Mouse (Mus musculus): Measurements from ENCODE around the gene Cd247.

DNA sequence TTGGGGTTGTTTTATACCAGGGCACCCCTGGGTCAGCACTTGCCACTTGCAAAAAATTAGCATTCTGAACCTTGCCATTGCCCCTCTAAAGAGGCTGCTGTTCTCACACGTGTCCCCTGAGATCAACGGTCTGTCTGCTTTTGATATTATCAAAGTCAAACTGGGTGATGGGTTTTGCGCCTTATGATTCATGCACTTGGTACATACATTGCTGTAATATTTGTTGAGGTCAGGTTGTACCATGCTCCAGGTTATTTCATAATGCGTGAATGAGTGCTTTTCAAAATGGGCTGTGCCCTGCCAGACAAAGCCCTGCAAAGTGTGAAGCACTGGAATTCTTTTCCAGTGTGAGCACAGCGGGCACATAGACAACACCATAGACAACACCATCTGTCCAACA is 36.6 kb upstream of the Cd247 start:
- no peak for TF ChIP-seq POLR2A (IDR thresholded peaks at IDR 0.05; ENCODE audit: control insufficient read depth, low read depth, low read length)
- TF ChIP-seq CTCF (IDR thresholded peaks at IDR 0.05; ENCODE audit: control insufficient read depth, insufficient read depth, insufficient replicate concordance, low read depth, low read length), result no peak
